Mouse (Mus musculus) liver, postnatal 0 days (tissue): ENCODE results near the gene Kcnh6.

Experiments used
- CTCF ChIP-seq: sonication (generic); IDR thresholded peaks from 2 replicates; pipeline ENCODE4 v1.5.1; 2016; ENCODE audit warnings: antibody characterized with exemption, low read depth
- EP300 ChIP-seq: IDR thresholded peaks from 2 replicates; pipeline ENCODE4 v1.6.1; 2016; ENCODE audit warnings: antibody characterized with exemption, low read depth, mild to moderate bottlenecking

DNA sequence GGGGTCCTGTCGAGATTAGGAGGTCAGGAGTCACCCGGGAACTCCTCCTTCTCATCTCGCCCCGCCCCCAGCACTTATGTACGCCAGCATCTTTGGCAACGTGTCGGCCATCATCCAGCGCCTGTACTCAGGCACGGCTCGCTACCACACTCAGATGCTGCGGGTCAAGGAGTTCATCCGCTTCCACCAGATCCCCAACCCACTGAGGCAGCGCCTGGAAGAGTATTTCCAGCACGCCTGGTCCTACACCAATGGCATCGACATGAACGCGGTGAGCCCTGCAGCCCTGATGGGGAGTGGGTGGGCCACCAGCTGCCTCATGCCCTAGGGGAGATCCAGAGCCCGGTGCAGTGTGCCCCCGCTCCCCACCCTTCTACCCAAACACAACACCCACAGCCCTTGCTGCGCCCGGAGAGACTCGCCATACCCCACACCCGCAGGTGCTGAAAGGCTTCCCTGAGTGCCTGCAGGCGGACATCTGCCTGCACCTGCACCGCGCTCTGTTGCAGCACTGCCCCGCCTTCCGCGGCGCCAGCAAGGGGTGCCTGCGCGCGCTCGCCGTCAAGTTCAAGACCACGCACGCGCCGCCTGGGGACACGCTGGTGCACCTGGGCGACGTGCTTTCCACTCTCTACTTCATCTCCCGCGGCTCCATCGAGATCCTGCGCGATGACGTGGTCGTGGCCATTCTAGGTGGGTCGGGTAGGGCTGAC lies 12.3 kb downstream of the Kcnh6 start:
- TF ChIP-seq CTCF (no peak), EP300 (no peak)
